Mouse (Mus musculus): ENCODE results near the gene Cfap57. TPM values are rescaled to one million over a fixed set of nuclear protein-coding genes. Genes with fewer than 3 reads are reported as not detected.

Cfap57 gene
- polyA plus RNA-seq, 1 experiment from 2014 or later, result 0.22 TPM

- 45% methylated on average over 13 of the region's 13 CpGs for WGBS
- Histone ChIP-seq H3K4me3 (ENCODE audit: control insufficient read depth in 1 of 2, insufficient read depth in 1 of 2, low read depth in 1 of 2, low read length in 2 of 2) (no peak overlapping the region), H3K27me3 (ENCODE audit: control insufficient read depth, insufficient read depth, low read length) (peaks cover 9% of the 10 kb centered on the region), H3K4me2 (ENCODE audit: low read length) (no peak overlapping the region), H3K9me3 (ENCODE audit: control insufficient read depth, low read length) (no peaks in the 10 kb centered on the region), H3K36me3 (ENCODE audit: control insufficient read depth, insufficient read depth, low read length) (no peaks in the 10 kb centered on the region), H3K4me1 (ENCODE audit: control insufficient read depth in 2 of 2, insufficient read depth in 2 of 2, low read length in 2 of 2) (no peaks in the 10 kb centered on the region), H3K27ac (replicated peaks in 1 of 2; ENCODE audit: control insufficient read depth in 1 of 2, insufficient read depth in 1 of 2, low read depth in 2 of 2, low read length in 2 of 2) (no peak overlapping the region), H3K9ac (ENCODE audit: low read length) (no peak overlapping the region)
- ATAC-seq (ENCODE audit: insufficient number of reproducible peaks, insufficient read depth, low FRiP score, low read depth), result no peak
Observed at GRCm38 (mm10) chr4:118579313-118579712, 41.3 kb downstream of the Cfap57 start.

- H3K4me2 ChIP-seq (ENCODE audit: low read length), result no peak overlapping the region
- H3K4me1 ChIP-seq (ENCODE audit: control insufficient read depth in 2 of 2, insufficient read depth in 2 of 2, low read length in 2 of 2), result no peaks in the 10 kb centered on the region
- H3K27ac ChIP-seq (replicated peaks in 1 of 2; ENCODE audit: control insufficient read depth in 1 of 2, insufficient read depth in 1 of 2, low read depth in 2 of 2, low read length in 2 of 2), result no peak overlapping the region
- H3K4me3 ChIP-seq (ENCODE audit: control insufficient read depth in 1 of 2, insufficient read depth in 1 of 2, low read depth in 1 of 2, low read length in 2 of 2), result no peak overlapping the region
- H3K27me3 ChIP-seq (ENCODE audit: control insufficient read depth, insufficient read depth, low read length), result peaks cover 14% of the 10 kb centered on the region
- 8% methylated on average over 6 of the region's 6 CpGs for WGBS
- no peak for ATAC-seq (ENCODE audit: insufficient number of reproducible peaks, insufficient read depth, low FRiP score, low read depth)
- H3K36me3 ChIP-seq (ENCODE audit: control insufficient read depth, insufficient read depth, low read length), result no peaks in the 10 kb centered on the region
- H3K9ac ChIP-seq (ENCODE audit: low read length), result no peak overlapping the region
- no peaks in the 10 kb centered on the region for H3K9me3 ChIP-seq (ENCODE audit: control insufficient read depth, low read length)
Observed at GRCm38 (mm10) chr4:118576097-118576496, 44.5 kb downstream of the Cfap57 start.

GRCm38 (mm10) chr4:118571441-118571840 lies 49.1 kb downstream of the Cfap57 start:
- 79% methylated on average over 15 of the region's 15 CpGs for WGBS
- no peak for ATAC-seq (ENCODE audit: insufficient number of reproducible peaks, insufficient read depth, low FRiP score, low read depth)
- Histone ChIP-seq H3K27ac (replicated peaks in 1 of 2; ENCODE audit: control insufficient read depth in 1 of 2, insufficient read depth in 1 of 2, low read depth in 2 of 2, low read length in 2 of 2) (no peak overlapping the region), H3K4me1 (ENCODE audit: control insufficient read depth in 2 of 2, insufficient read depth in 2 of 2, low read length in 2 of 2) (no peaks in the 10 kb centered on the region), H3K4me2 (ENCODE audit: low read length) (no peak overlapping the region), H3K9ac (ENCODE audit: low read length) (no peak overlapping the region), H3K4me3 (ENCODE audit: control insufficient read depth in 1 of 2, insufficient read depth in 1 of 2, low read depth in 1 of 2, low read length in 2 of 2) (no peak overlapping the region), H3K27me3 (ENCODE audit: control insufficient read depth, insufficient read depth, low read length) (peaks cover 7% of the 10 kb centered on the region), H3K9me3 (ENCODE audit: control insufficient read depth, low read length) (no peaks in the 10 kb centered on the region), H3K36me3 (ENCODE audit: control insufficient read depth, insufficient read depth, low read length) (no peaks in the 10 kb centered on the region)

GRCm38 (mm10) chr4:118569320-118569719 lies 51.3 kb downstream of the Cfap57 start:
- Histone ChIP-seq H3K4me3 (ENCODE audit: control insufficient read depth in 1 of 2, insufficient read depth in 1 of 2, low read depth in 1 of 2, low read length in 2 of 2) (no peak overlapping the region), H3K9ac (ENCODE audit: low read length) (no peak overlapping the region), H3K36me3 (ENCODE audit: control insufficient read depth, insufficient read depth, low read length) (no peaks in the 10 kb centered on the region), H3K4me2 (ENCODE audit: low read length) (no peak overlapping the region), H3K27me3 (ENCODE audit: control insufficient read depth, insufficient read depth, low read length) (peaks cover 5% of the 10 kb centered on the region; the same call in 1 of the 2 replicates), H3K9me3 (ENCODE audit: control insufficient read depth, low read length) (no peaks in the 10 kb centered on the region), H3K27ac (replicated peaks in 1 of 2; ENCODE audit: control insufficient read depth in 1 of 2, insufficient read depth in 1 of 2, low read depth in 2 of 2, low read length in 2 of 2) (no peak overlapping the region), H3K4me1 (ENCODE audit: control insufficient read depth in 2 of 2, insufficient read depth in 2 of 2, low read length in 2 of 2) (no peaks in the 10 kb centered on the region)
- ATAC-seq (ENCODE audit: insufficient number of reproducible peaks, insufficient read depth, low FRiP score, low read depth), result peak; percentile 11; the same call in 1 of the 2 replicates
- 59% methylated on average over 23 of the region's 23 CpGs for WGBS

GRCm38 (mm10) chr4:118568709-118569108 lies 51.9 kb downstream of the Cfap57 start:
- H3K9ac ChIP-seq (ENCODE audit: low read length), result no peak overlapping the region
- WGBS, result 31% methylated on average over 10 of the region's 10 CpGs
- no peaks in the 10 kb centered on the region for H3K36me3 ChIP-seq (ENCODE audit: control insufficient read depth, insufficient read depth, low read length)
- no peak overlapping the region for H3K27ac ChIP-seq (replicated peaks in 1 of 2; ENCODE audit: control insufficient read depth in 1 of 2, insufficient read depth in 1 of 2, low read depth in 2 of 2, low read length in 2 of 2)
- no peaks in the 10 kb centered on the region for H3K9me3 ChIP-seq (ENCODE audit: control insufficient read depth, low read length)
- peaks cover 5% of the 10 kb centered on the region; the same call in 1 of the 2 replicates for H3K27me3 ChIP-seq (ENCODE audit: control insufficient read depth, insufficient read depth, low read length)
- no peak overlapping the region for H3K4me2 ChIP-seq (ENCODE audit: low read length)
- ATAC-seq (ENCODE audit: insufficient number of reproducible peaks, insufficient read depth, low FRiP score, low read depth), result 0 out of 2 replicates have a peak, but pooled peaks have one; percentile 7
- H3K4me3 ChIP-seq (ENCODE audit: control insufficient read depth in 1 of 2, insufficient read depth in 1 of 2, low read depth in 1 of 2, low read length in 2 of 2), result no peak overlapping the region
- H3K4me1 ChIP-seq (ENCODE audit: control insufficient read depth in 2 of 2, insufficient read depth in 2 of 2, low read length in 2 of 2), result no peaks in the 10 kb centered on the region

- Histone ChIP-seq H3K36me3 (ENCODE audit: control insufficient read depth, insufficient read depth, low read length) (no peaks in the 10 kb centered on the region), H3K27me3 (ENCODE audit: control insufficient read depth, insufficient read depth, low read length) (no peaks in the 10 kb centered on the region), H3K27ac (replicated peaks in 1 of 2; ENCODE audit: control insufficient read depth in 1 of 2, insufficient read depth in 1 of 2, low read depth in 2 of 2, low read length in 2 of 2) (no peak overlapping the region), H3K9ac (ENCODE audit: low read length) (no peak overlapping the region), H3K4me1 (ENCODE audit: control insufficient read depth in 2 of 2, insufficient read depth in 2 of 2, low read length in 2 of 2) (no peaks in the 10 kb centered on the region), H3K4me3 (ENCODE audit: control insufficient read depth in 1 of 2, insufficient read depth in 1 of 2, low read depth in 1 of 2, low read length in 2 of 2) (no peak overlapping the region), H3K4me2 (ENCODE audit: low read length) (no peak overlapping the region), H3K9me3 (ENCODE audit: control insufficient read depth, low read length) (no peaks in the 10 kb centered on the region; the same call in 1 of the 2 replicates)
- WGBS, result 34% methylated on average over 7 of the region's 7 CpGs
- ATAC-seq (ENCODE audit: insufficient number of reproducible peaks, insufficient read depth, low FRiP score, low read depth), result no peak
Observed at GRCm38 (mm10) chr4:118566161-118566676, 54.4 kb downstream of the Cfap57 start.

- H3K9ac ChIP-seq (ENCODE audit: low read length), result no peak overlapping the region
- ATAC-seq (ENCODE audit: insufficient number of reproducible peaks, insufficient read depth, low FRiP score, low read depth), result no peak
- no peak overlapping the region for H3K4me3 ChIP-seq (ENCODE audit: control insufficient read depth in 1 of 2, insufficient read depth in 1 of 2, low read depth in 1 of 2, low read length in 2 of 2)
- H3K4me1 ChIP-seq (ENCODE audit: control insufficient read depth in 2 of 2, insufficient read depth in 2 of 2, low read length in 2 of 2), result no peaks in the 10 kb centered on the region
- H3K4me2 ChIP-seq (ENCODE audit: low read length), result no peak overlapping the region
- H3K36me3 ChIP-seq (ENCODE audit: control insufficient read depth, insufficient read depth, low read length), result no peaks in the 10 kb centered on the region
- no peaks in the 10 kb centered on the region; the same call in 1 of the 2 replicates for H3K9me3 ChIP-seq (ENCODE audit: control insufficient read depth, low read length)
- WGBS, result 69% methylated on average over 3 of the region's 3 CpGs
- peaks cover 4% of the 10 kb centered on the region; the same call in 1 of the 2 replicates for H3K27me3 ChIP-seq (ENCODE audit: control insufficient read depth, insufficient read depth, low read length)
- no peak overlapping the region for H3K27ac ChIP-seq (replicated peaks in 1 of 2; ENCODE audit: control insufficient read depth in 1 of 2, insufficient read depth in 1 of 2, low read depth in 2 of 2, low read length in 2 of 2)
Observed at GRCm38 (mm10) chr4:118564926-118565279, 55.7 kb downstream of the Cfap57 start.

All from heart, embryonic 14.5 days (tissue).